Mouse (Mus musculus) erythroblast, adult 5-6 weeks (primary cell): ENCODE data around the gene Rnf130. TPM values are rescaled to one million over a fixed set of nuclear protein-coding genes. Genes with fewer than 3 reads are reported as not detected.
"Not testable (repeated sequence)": the region's sequence is repeated elsewhere in the genome, so short reads cannot be mapped to it uniquely, and the experiment has no call there.

Experiments
- ATAC-seq: replicated peaks from 2 replicates; pipeline ENCODE4 v1.8.0; 2016; ENCODE audit warnings: moderate number of reproducible peaks, mild to moderate bottlenecking, moderate TSS enrichment, inconsistent platforms; ENCODE audit not compliant: poor library complexity, low FRiP score, severe bottlenecking
- total RNA-seq, 2 experiments: library from RNA; stranded (forward) in 1 of 2; stranded (reverse) in 1 of 2; fragments of 150-400 nt in 1 of 2; fragments of 200-764, 138-1000 nt in 1 of 2; gene quantifications; 2 replicates each; pipeline versions ENCODE4 v1.2.3 to v1.2.4; 2015 to 2017; ENCODE audit warnings: low replicate concordance in 2 of 2

Gene Rnf130
- total RNA-seq, 2 experiments from 2014 or later, result 63.6 to 84.9 TPM

DNA sequence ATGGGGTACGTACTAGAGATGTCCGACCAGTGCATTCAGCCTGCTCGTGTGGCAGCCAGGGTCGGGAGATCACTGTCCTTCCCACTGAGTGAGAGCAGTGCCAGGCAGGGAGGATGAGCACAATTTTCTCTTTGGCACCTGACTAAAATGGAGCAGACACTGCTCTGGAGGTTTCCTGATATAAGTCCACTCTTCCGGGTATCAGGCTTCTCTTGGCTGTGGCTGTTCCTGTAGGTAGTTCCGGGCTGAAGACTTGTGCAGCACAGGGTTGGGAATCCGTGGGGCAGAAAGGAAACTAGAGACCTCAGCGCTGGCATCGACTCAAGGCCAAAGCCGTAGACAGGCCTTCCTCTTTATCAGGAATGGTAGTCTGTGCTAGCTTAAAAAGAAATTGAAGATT is 48.7 kb downstream of the Rnf130 start:
- ATAC-seq, result no peak

DNA sequence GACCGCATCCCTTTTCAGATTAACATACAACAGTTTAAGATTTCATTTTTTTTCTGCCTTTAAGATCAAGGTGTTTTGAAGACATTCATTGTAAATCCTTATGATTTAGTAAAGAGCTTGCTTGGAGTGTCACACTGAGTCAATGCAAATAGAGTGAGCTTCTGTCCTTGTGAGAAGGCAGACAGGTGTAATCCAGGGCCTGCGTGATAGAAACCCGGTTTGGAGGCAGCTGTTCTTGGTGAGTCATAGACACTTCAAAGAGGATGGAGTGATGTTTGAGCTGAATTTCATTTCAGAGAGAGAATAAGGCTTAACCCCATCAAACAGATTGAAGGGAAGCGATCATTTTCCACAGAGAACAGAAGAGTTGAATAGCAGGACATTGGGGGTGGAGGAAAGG is 51.6 kb downstream of the Rnf130 start:
- ATAC-seq, result no peak

DNA sequence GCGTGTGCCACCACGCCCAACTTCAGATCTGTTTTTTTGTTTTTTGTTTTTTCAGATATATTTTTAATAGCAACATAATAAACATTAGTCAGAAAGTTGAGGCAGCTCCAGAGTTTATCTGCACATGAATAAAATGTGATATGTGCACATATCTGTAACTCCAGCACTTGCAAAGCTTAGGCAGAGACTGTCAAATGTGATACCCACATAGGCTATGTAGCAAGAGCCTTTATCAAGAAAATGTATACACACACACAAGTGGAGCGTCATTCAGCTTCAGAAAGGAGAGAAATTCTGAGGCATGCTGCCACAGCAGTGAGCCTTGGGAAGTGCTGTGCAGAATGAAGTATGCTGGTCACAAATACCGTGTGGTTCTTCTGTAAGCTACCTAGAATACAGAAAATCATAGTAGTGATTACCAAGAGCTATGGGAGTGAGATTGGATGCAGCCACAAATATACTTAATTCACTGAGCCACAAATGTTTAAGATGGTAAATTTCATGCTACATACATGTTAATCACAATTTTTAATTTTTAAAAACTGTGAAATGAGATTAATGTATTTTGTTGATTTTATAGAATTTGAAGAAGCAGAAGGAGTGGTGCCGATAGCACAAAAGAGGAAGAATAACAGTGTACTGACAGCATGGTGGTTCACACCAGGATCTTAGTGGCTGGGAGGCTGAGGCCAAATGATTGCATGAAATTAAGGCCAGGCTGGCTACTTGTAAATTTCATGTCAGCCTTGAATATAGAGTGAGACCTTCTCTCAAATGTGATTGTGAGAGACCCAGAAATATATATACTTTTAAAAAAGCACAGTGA is 56.4 kb downstream of the Rnf130 start:
- no peak for ATAC-seq

DNA sequence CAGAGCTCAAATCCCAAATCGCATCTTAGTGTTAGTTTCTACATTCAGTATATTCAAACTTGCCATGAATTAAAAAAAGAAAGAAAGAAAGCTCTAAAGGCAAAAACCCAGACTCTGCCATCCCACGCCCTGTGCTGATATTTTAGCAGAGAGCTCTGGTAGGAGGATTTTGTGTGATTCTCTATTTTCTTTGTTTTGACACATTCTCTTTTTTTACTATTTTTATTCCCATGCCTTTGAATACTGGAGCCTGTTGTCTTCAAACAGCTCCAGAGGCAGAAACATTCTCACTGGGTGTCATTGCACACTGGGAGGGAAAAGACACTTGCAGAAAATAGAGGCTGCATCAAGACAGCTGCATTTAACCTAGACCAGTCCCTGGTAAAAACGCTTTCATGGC is 61.1 kb downstream of the Rnf130 start:
- ATAC-seq, result no peak

DNA sequence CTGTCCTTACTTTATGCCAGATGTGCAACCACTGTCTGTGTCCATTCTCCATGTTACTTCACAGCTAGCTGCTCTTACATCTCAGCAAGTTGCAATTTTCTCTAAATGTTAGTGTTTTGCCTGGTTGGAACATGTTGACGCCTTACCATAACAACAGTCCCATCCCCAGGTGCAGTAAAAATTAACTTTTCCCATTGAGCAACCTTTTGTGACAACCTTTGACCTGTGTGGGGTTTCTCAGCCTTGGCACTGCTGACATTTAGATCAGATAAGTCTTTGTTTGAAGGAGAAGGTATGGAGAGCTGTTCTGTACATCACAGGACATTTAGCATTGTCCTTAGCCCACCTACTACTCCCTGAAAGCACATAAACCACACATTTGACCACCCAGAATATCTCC is 64.7 kb downstream of the Rnf130 start:
- ATAC-seq, result no peak

DNA sequence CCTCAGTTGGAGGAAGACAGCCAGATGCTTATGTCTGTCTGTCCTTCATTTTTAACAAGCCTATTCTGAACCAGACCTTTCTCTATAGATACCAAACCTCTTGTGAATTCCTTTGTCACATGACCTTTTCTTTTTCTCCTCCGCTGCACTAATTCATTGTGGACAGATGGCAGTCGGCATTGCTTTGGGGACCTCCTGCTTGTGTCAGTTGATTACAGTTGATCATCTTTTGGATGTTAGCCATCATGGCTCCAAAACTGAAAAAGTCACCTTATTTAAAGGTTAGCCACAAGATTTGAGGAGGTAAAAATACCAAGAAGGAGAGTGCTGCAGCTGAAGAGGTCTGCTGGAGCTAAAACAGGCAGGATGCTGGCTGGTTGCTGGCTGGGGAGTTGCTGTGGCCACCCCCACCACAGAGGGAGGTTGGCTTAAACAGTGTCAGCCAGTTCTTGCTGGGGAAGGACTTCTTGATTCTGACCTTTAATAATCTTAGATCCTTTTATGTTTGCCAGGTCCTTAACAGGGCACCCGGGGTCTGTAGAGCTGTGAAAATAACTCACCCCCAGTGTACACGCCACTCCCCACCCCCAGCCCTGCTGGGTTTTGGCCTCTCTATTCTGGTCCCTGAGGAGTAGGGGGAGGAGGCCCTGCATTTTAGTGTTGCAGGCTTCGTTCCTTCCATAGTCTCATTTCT is 66.0 kb downstream of the Rnf130 start:
- no peak for ATAC-seq

DNA sequence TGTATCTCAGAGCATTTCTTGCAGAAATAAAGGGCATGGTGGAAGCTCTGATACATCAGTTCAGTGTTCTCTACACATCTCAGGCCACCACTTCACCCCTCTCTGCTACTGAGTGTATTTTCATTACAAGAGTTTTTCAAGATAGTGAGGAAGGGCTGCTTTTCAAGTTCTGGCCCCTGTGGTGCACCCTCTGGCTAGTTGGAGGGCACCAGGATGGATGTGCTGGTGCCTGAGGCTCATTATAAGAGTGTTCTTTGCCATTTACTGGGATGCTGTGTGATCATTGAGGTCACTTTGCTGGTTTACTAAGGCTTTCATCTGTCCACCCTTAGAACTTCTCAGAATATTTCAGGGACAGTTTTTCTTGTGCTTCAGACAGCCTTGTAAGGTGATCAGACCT is 66.5 kb downstream of the Rnf130 start:
- ATAC-seq, result no peak

DNA sequence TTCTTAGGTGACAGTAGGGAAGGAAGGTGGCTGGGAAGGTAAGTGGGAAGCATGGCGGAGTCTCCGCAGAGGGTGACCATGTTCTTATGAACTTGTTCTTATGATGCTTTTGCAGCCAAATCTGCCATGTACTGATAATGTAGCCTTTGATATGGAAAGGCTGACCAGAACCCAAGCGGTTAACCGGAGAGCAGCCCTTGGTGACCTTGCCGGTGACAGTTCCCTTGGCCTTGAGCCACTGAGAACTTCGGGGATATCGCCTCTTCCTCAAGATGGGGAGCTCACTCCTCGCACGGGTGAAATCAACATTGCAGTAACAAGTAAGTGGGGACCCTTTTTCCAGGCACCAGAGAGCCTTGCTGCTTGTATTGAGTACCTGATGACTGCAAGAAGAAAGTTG is 70.5 kb downstream of the Rnf130 start:
- ATAC-seq, result no peak

DNA sequence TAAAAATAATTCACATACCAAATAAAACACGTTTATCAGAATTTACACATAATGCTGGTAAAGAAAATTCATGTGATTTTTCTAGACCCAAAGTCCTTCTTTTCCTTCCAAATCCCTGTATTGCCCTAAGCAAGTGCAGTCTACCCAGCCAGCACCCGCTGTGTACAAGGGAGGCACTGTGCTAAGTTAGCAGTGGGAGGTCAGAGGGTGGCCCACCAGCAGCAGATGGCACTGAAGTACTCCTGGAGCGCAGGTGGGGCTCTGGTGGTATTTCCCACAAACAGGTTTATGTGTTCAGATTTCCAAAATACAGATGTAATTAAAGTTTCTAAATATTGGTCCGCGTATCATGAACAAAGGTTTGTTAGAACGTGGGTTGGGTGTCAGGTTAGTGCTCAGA is 71.9 kb downstream of the Rnf130 start:
- ATAC-seq, result no peak

DNA sequence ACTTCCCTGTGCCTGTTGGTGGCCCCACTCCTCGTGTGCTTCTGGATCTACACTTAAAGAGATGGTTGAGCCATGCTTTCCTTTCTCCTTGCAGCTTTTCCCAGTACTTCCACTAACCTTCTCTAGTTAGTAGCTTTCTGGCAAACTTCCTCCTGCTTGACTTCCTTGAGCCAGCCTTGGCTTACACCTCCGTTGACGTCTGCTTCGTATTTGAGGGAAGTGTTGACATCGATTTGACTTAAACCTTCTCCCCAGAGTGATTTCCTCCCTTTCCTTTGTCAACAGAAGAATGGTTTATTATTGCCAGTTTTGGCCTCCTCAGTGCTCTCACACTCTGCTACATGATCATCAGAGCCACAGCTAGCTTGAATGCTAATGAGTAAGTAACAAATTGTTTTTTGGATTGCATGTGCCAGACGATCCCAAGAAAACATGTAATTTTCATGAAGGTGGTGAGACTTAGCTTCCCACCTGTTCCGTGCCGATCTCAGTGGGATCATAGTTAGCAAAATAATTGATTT is 73.9 kb downstream of the Rnf130 start:
- no peak for ATAC-seq

DNA sequence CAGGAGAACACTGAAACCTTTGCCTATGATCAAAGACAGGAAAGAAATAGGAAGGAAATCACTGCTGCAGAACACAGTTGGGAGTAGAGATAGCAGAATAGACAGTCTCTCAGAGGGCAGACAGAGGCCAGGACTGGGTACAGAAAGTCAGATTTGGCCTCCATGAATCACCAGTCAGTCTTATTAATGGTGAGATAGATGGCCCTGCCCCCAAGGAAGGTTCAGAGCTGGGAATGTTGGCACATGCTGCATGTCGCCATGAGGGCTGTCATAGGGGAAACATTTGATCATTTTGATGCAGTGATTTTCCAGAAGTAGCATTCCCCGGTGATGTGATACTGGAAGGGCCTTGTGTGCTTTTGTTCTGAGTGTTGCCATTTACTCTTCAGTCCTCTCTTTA is 74.5 kb downstream of the Rnf130 start:
- no peak for ATAC-seq

DNA sequence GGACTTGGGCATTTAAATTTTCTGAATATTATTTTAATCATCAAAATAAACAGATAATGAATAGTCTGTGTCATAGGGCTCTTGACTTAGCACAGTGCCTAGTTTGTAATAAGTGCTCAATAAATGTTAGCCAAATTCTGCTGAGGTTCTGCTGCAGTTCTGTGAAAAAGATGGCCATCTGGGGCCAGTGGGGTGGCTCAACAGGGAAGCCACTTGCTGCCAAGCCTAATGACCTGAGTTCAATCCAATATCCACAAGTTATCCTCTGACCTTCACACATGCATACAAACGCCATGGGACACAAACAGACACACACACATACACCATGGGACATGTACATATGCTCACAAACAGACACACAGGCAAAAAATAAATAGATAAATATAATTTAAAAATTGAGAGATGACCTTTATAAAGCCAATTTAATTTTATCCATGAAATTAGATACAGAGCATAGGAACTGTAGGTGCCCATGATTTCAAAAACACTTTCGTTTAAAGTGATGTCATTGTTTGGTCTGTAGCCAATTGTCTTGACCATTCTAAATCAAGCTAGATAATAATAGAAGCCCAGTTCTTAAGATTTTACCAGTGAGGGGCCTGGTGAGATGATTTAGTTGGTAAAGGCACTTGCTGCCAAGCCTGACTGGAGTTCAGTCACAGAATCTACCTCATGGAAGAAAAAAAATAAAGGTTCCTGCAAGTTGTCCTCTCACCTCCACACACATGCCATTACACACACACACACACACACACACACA is 75.6 kb downstream of the Rnf130 start:
- ATAC-seq, result no peak

DNA sequence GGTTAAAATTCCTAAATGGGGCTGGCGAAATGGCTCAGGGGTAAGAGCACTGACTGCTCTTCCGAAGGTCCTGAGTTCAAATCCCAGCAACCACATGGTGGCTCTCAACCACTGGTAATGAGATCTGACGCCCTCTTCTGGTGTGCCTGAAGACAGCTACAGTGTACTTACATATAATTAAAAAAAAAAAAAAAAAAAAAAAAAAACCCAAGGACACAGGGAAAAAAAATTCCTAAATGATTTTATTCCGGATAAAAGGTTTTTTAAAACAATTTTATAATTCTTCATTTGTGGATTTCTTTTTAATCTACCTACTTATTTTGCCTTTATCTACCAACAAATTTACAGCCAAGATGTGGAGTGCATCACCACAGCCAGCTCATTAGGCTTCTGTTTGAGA is 76.8 kb downstream of the Rnf130 start:
- not testable (repeated sequence) for ATAC-seq

DNA sequence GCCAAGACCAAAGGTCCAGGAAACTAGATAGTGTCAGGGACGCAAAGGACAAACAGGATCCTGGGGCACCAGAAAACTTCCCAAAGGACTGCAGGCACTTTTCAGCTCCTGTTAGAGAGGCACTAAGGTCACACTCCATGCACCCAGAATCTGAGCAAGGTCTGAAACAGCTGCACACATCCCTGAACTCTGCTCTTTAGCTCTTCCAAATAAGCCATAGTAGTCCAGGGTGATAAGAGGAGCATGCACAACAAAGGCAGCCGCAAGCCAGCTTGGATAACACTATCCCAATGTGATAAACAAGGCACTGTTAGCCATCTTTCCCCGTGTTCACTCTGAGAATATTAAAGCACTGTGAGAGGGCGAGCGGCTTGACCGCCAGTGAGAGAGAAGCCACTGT is 78.9 kb downstream of the Rnf130 start:
- ATAC-seq, result no peak

DNA sequence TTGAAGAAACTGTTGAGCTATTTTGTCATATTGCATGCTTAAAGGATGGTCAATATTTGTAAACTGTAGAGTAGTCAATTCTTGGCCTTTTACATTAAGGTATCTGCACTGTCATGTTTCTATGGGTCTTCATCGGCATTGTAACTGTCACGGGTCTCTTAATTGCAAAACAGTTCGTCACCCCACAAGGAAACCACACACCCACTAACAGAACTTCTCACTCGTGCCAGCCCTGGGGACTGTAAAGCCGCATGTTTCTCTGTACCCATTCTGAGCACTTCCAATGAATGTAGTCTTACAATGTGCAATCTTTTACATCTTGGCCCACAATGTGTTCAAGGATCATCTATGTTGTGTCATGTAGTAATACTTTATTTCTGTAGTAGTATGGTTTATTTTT is 80.1 kb downstream of the Rnf130 start:
- ATAC-seq, result no peak

DNA sequence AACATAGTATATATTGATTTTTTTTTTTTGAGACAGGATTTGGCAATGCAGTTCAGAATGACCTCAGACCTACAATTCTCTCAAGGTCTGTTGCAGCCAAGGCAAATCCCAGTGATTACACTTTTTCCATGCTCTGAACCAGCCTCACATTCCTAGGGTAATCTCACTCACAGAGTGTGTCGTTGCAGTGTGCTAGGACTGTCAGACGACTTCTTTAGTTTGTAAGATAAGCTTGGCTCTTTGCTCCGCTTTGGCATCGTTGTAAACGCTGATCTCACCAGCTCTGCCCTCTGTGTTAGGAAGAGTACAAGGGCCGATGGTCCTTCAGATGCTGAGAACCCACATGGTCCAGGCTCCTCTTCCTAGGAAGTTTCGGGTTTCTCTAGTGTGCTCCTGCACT is 80.9 kb downstream of the Rnf130 start:
- ATAC-seq, result 0 out of 2 replicates have a peak, but pooled peaks have one; percentile 53

DNA sequence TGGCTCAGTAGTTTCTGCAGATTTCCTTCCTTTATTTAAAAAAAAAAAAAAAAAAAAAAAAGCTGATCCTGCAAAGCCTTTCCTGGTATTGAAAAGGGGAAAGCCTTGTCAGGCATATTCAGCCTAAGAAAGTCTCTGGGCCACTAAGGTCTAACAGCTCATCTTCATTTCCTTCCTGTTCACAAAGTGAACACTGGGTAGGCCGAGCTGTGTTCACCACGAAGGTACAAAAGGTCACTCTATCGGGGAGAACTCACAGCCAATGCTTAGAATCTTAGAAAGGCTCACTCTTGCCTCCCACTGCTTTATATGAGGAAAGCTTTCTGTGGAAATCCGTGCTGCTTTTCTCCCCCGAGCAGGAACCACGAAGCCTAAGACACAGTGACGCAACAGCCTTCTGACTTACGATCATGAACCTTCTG is 83.7 kb downstream of the Rnf130 start:
- ATAC-seq, result no peak

DNA sequence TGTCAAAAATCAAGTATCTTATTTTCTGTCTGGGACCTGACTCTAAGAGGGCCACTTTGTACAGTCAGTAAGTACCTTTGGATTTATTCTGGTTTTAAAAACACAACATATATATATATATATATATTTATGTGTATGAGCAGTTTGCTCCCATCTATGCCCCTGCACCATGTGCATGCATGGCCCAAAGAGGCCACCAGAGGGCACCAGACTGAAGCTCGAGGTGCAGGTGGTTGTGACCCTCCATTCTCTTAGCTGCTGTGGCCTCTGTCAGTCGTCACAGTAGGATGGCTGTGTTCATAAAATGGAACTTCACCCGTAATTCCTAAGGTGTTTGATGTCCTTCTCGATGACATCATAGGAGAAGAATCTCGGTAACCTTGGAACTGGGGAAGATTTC is 89.2 kb downstream of the Rnf130 start:
- ATAC-seq, result peak; percentile 91

DNA sequence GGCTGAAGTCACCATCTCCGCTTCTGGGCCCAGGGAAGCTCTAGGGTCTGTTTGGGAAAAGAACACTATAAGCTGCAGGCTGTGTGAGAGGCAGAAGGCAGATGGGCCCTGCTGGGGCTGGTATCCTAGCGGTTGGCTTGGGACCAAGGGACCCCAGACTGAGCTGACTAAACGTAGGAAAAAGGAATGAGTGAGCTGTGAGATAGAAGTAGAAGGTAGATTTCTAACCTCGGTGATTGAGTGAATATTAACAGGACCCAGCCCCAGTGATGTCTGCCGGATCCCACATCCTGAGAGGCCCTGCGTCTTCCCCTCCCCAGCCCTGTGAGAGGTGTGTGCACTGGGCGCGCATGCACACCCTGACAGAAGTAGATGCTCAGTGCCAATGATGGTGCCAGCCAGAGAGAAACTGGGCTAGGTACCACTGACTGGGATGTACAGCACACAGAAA is 97.5 kb downstream of the Rnf130 start:
- ATAC-seq, result no peak

DNA sequence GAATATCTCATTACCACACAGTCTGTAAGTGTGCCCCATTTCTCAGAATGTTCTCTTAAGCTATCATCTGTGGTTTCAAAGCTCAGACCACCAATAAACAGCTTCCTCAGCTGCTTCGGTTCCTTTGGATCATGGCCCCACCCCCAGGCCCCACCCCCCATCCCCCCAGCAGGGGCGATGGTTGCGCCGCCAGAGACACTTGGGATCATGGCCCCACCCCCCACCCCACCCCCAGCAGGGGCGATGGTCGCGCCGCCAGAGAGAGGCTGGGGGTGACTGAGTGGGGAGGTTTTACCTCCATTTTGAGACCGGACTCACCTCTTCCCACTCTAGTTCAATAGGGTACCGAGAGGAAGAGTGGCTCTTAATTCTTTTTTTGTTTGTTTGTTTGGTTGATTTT is 102.6 kb downstream of the Rnf130 start:
- no peak for ATAC-seq
